Mouse (Mus musculus) forelimb bud, embryonic 11.5 days (tissue): ENCODE data around the gene Ndufa12.
A peak's percentile ranks its signal among the peaks of the same experiment; 100 is the strongest.

Experiments
- DNase-seq: peaks from one replicate; pipeline ENCODE4 v3.0.0-alpha.2; 2012; ENCODE audit warnings: low read depth, low spot score

Gene Ndufa12

GRCm38 (mm10) chr10:94230172-94230981 lies 31.9 kb downstream of the Ndufa12 start:
- DNase-seq: peak; percentile 14

DNA sequence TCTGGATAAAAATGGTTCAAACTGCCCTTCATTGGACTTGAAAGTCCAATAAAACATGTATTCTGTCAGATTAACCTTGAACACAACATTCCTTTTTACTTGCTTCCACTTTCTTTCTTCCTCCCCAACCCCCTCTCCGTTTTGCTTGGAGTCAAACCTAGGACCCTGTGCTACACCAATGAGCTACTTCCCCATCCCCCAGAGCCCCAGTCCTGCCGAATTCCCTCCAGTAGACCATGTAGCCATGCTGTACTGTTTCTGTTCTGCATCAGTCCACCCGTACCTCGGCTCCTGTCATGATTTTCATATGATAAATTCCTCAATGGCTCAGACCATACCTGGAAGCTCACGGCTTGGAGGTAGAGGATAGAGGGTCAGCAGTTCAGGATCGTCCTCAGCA lies 32.5 kb downstream of the Ndufa12 start:
- no peak for DNase-seq

- no peak for DNase-seq
Measured at GRCm38 (mm10) chr10:94235200-94235599, 36.7 kb downstream of the Ndufa12 start.

- no peak for DNase-seq
Measured at GRCm38 (mm10) chr10:94241346-94241745, 42.8 kb downstream of the Ndufa12 start.

- no peak for DNase-seq
Measured at GRCm38 (mm10) chr10:94247748-94248349, 49.3 kb downstream of the Ndufa12 start.

DNA sequence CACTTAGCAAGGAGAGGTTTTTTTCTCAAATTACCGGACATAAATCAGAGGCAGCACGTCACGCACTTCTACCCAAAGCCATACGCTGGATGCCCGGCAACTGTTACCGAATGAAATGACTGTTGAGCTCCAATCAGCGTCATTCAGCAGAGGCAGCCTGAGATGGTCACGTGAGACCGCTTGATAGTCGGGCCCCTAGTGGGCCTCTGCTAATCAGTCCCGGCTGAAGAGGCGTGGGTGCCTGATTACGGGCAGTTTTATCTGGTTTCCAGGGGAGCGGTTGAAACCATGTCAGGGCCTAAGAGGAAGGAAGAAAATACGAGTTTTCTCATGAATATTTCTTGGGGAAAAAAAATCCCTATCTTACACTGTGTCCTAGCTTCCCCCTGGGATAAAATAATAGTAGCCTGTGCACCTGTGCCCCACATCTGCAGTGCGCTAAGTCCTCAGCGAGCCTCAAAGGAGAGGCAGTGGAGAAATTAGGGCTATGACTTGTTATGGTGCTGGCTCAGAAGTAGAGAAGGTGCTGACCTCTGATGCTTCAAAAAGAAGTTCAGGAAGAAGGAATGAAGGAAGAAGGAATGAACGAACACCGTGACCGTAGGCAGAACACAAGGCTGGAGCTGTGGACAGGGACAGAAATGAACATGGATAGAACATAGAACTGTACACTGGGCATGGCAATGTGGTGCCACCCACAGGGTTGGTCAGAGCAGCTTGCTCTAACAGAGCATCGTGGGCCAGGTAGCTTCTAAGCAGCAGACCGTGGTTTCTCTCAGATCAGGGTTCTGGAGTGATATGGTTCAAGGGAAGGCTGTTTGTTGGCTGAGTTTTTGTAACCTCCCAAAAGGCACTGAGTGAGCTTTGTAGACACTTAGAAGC lies 51.3 kb downstream of the Ndufa12 start:
- no peak for DNase-seq

DNA sequence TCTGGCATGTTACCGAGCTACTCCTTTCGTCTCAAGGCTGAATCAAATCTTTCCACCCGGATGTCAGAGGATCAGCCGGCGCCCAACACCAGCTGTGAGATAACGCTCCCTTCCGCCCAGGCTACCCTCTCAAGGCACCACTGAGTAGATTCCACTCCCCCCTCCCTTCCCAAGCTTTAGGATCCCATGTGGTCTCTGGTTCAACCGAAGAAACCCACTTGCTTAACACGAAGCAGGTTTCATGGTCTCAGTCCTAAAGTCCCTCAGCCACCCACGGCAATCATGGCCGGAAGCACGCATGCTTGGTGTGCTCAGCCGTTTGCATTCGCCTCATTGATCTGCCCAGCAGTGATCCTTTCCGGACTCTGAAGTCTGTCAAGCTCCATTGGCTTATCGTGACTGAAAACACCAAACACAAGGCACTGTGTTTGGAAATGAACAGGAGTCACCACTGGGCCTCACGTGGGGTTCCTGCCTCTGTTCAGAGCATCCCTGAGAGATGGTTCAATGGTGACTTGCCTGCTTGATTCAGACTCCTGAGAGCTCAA lies 54.8 kb downstream of the Ndufa12 start:
- DNase-seq: no peak

GRCm38 (mm10) chr10:94254766-94255165 lies 56.2 kb downstream of the Ndufa12 start:
- no peak for DNase-seq

- no peak for DNase-seq
Measured at GRCm38 (mm10) chr10:94255744-94256143, 57.2 kb downstream of the Ndufa12 start.

- DNase-seq: no peak
Measured at GRCm38 (mm10) chr10:94256518-94256917, 58.0 kb downstream of the Ndufa12 start.

DNA sequence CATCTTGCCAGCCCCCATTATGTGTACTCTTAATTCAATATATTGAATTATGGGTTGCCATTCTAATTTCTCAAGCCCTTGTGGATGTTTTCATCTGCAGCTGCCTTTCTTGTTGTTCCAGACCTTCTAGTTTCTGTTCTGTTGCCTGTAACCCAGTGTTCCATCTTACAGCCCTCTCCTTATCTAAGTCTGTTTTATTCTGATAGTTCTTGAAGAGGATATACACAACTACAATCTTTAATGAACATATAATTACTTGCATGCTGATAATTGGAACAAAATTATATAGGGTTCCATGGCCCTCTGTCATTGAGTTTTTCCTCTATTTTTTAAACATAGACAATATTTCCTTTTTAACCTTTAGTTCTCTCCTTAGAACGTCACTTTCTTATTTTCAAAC lies 62.0 kb downstream of the Ndufa12 start:
- no peak for DNase-seq

- DNase-seq: no peak
Measured at GRCm38 (mm10) chr10:94262646-94263045, 64.1 kb downstream of the Ndufa12 start.

DNA sequence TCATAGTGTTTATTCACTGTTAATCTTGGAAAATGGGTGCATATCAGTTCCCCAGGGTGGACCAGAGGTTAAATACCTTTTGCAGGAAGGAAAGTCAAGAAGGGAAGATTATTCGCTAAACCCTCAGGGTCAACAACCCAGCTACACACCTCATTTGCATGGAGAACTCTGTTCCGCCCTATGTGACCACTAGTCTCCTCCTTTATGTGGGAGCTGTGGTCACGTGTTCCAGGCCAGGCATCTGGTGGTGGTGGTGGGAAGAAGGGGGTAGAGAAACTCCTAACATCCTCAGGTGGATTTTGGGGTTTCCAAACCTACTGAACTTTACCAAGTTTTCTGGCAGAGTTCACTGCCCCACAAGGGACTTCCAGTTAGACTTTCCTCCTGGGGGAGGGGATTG lies 64.7 kb downstream of the Ndufa12 start:
- no peak for DNase-seq

DNA sequence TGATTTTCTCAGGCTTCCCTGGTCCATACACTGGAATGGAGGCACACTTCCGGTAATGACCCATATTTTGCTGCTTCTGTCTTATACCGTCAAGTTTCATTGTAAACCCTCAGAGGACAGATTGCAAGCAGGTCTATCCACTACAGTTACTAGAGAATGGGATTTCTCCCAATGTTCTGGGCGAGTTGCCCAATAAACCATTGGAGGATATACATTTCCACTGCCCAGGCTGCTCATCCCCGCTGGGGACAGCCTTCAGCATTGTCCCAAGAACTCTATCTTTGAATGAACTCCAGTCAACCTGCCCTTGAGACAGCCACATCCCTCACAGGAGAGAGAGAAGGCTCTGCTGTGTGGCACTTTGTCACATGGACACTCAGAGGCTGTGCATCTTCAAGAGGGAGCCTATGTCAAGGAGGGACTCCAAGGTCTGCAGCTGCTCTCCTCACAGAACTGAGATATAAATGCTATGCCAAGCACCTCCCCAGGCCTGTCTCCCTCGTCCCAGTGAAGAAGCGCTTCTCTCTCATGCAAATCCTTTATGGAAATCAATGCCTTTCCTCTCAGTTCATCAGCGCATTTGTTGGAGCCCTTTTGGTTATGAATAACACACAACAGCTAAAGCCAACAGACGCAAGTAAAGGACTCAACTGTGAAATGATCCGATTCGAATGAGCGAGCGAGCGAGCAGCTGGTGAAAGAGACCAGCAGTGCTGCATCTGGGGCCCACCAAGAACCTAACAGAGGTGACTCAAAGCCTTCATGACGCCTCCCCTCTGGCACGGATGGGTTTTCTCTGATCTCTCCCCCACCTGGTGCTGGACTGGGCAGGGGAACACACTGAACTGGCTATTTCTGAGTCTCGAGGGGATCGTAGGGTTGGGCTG lies 67.4 kb downstream of the Ndufa12 start:
- DNase-seq: no peak
